Mouse (Mus musculus): ENCODE results near the gene Hras. TPM values are rescaled to one million over a fixed set of nuclear protein-coding genes. Genes with fewer than 3 reads are reported as not detected.

The Hras gene
- total RNA-seq (2021) = 81.7 and 83.6 TPM in 2 replicates
- long read RNA-seq, experiment 1, transcript Hras-201 (6 exons, 2,828 nt) = major isoform, 41 of 97 reads
- long read RNA-seq, experiment 1, transcript Hras-202 (5 exons, 1,199 nt) = minor isoform, 30 of 97 reads
- long read RNA-seq, experiment 1, partial matches to known transcripts = 10 of 97 reads
- long read RNA-seq, experiment 1, other reads (novel, unspliced or antisense) = 11 of 97 reads
- long read RNA-seq, experiment 2, transcript Hras-201 (6 exons, 2,828 nt) = major isoform, 30 of 77 reads
- long read RNA-seq, experiment 2, transcript Hras-202 (5 exons, 1,199 nt) = major isoform, 30 of 77 reads
- long read RNA-seq, experiment 2, partial matches to known transcripts = 9 of 77 reads
- long read RNA-seq, experiment 2, other reads (novel, unspliced or antisense) = 6 of 77 reads

- DNase-seq = peak; percentile 99
Observed at GRCm38 (mm10) chr7:141193948-141194347, at the start of gene Hras, which contains the start of gene Lrrc56. TSS of gene Hras (minus strand) at chr7:141194005. TSS of gene Lrrc56 (plus strand) at chr7:141194157.

GRCm38 (mm10) chr7:141231551-141231950 is 37.7 kb upstream of the Hras start:
- no peak for DNase-seq

GRCm38 (mm10) chr7:141231111-141231510 is 37.3 kb upstream of the Hras start:
- no peak for DNase-seq

GRCm38 (mm10) chr7:141230570-141230969 is 36.8 kb upstream of the Hras start:
- DNase-seq = no peak

GRCm38 (mm10) chr7:141229702-141230101 is 35.9 kb upstream of the Hras start:
- no peak for DNase-seq

- peak; percentile 96 for DNase-seq
Observed at GRCm38 (mm10) chr7:141228279-141229067, 34.7 kb upstream of the Hras start, which contains the start of gene Phrf1. TSS of gene Phrf1 (plus strand) at chr7:141228784.

GRCm38 (mm10) chr7:141227796-141228195 is 34.0 kb upstream of the Hras start:
- DNase-seq = no peak

- no peak for DNase-seq
Observed at GRCm38 (mm10) chr7:141226535-141226934, 32.7 kb upstream of the Hras start.

GRCm38 (mm10) chr7:141222696-141223215 is 29.0 kb upstream of the Hras start:
- peak; percentile 26 for DNase-seq

GRCm38 (mm10) chr7:141222126-141222467 is 28.3 kb upstream of the Hras start:
- DNase-seq = no peak

- DNase-seq = peak; percentile 99
Observed at GRCm38 (mm10) chr7:141221249-141222125, 27.7 kb upstream of the Hras start.

- DNase-seq = no peak
Observed at GRCm38 (mm10) chr7:141220377-141220776, 26.6 kb upstream of the Hras start.

GRCm38 (mm10) chr7:141219558-141220099 is 25.8 kb upstream of the Hras start:
- no peak for DNase-seq

GRCm38 (mm10) chr7:141218557-141219133 is 24.8 kb upstream of the Hras start:
- DNase-seq = no peak

GRCm38 (mm10) chr7:141218141-141218540 is 24.3 kb upstream of the Hras start:
- no peak for DNase-seq

GRCm38 (mm10) chr7:141217343-141218013 is 23.7 kb upstream of the Hras start:
- DNase-seq = no peak

GRCm38 (mm10) chr7:141216894-141217293 is 23.1 kb upstream of the Hras start:
- DNase-seq = no peak

- peak; percentile 83 for DNase-seq
Observed at GRCm38 (mm10) chr7:141215880-141216733, 22.3 kb upstream of the Hras start.

- peak; percentile 96 for DNase-seq
Observed at GRCm38 (mm10) chr7:141215101-141215879, 21.5 kb upstream of the Hras start, which contains the start of gene Rassf7. TSS of gene Rassf7 (plus strand) at chr7:141215860.
